Mouse (Mus musculus) limb, embryonic 10.5 days (tissue): ENCODE measurements at regions not wholly inside any gene's neighbourhood (a gene's known extent, or its start where the extent isn't known, plus 50 kb on each side); places are given as distances from the start of the nearest gene placed in this dataset.
"Not testable (repeated sequence)": the region's sequence is repeated elsewhere in the genome, so short reads cannot be mapped to it uniquely, and the experiment has no call there.

ENCODE experiments used
- DNase-seq: peaks from one replicate; pipeline ENCODE4 v3.0.0-alpha.2; 2017; ENCODE audit warnings: low spot score
- H3K27ac ChIP-seq: fragments of 300-500 bp; sonication (generic); 2 replicates; pipeline ENCODE4 v1.5.1; 2016; ENCODE audit warnings: mild to moderate bottlenecking
- H3K27me3 ChIP-seq: fragments of 300-500 bp; sonication (generic); 2 replicates; pipeline ENCODE4 v1.6.1; 2016; ENCODE audit warnings: low read depth, mild to moderate bottlenecking; ENCODE audit not compliant: poor library complexity, severe bottlenecking
- H3K36me3 ChIP-seq: fragments of 300-500 bp; sonication (generic); 2 replicates; pipeline ENCODE4 v1.6.1; 2016; ENCODE audit warnings: mild to moderate bottlenecking, moderate library complexity
- H3K4me1 ChIP-seq: fragments of 300-500 bp; sonication (generic); 2 replicates; pipeline ENCODE4 v1.6.1; 2016
- H3K4me3 ChIP-seq: fragments of 300-500 bp; sonication (generic); 2 replicates; pipeline ENCODE4 v1.5.1; 2016; ENCODE audit warnings: mild to moderate bottlenecking, moderate library complexity
- H3K9me3 ChIP-seq: fragments of 300-500 bp; sonication (generic); replicated peaks from 2 replicates; pipeline ENCODE4 v1.6.1; 2016; ENCODE audit warnings: mild to moderate bottlenecking
- WGBS: fragments of 180-500 bp; shearing (Covaris S2); methylation state at CpG from one replicate; pipeline ENCODE4 v1.1.7; 2016; 5-methylcytosine and 5-hydroxymethylcytosine counted together

DNA sequence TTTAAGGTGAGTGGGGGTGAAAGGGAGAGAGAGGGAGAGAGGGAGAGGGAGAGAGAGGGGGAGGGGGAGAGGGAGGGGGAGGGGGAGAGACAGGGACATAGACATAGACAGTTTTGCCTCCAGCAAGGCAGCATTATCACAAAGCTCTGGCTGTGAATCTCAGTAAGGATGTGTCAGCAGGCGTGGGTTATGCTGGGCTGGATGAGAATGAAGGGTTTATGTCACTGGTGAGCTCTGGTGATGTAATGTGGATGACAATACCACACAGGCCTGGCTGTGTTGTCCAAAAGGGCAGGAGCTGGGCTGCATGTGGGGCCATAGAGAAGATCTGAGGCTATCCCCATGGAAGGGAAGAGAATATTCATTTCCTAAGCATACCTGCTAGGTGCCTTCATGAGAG is 282.0 kb downstream of the 4933412E24Rik start:
- H3K9me3 ChIP-seq, result no peaks in the 10 kb centered on the region
- no peak overlapping the region for H3K4me3 ChIP-seq
- H3K36me3 ChIP-seq, result no peaks in the 10 kb centered on the region
- no peaks in the 10 kb centered on the region for H3K27me3 ChIP-seq
- DNase-seq, result no peak
- H3K27ac ChIP-seq, result no peak overlapping the region
- 69% methylated on average over 1 of the region's 1 CpGs for WGBS
- no peaks in the 10 kb centered on the region for H3K4me1 ChIP-seq

DNA sequence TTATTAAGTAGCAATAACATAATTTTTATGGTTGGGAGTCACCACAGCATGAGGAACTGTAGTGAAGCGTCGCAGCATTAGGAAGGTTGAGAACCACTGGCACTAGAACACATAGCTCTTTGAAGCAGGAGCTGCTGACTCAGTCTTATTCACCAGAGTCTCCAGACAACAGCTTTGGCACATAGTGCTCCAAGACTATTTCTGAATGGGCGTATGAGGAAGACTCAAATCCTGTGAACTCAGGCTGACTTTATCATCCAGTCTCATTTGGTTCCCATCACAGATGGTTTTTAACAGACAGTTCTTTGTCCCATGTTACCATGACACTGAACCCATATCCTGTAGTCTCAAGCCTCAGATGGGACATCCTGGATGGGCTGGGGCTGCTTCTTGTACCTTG is 282.5 kb downstream of the 4933412E24Rik start:
- 91% methylated on average over 3 of the region's 3 CpGs for WGBS
- no peak for DNase-seq

DNA sequence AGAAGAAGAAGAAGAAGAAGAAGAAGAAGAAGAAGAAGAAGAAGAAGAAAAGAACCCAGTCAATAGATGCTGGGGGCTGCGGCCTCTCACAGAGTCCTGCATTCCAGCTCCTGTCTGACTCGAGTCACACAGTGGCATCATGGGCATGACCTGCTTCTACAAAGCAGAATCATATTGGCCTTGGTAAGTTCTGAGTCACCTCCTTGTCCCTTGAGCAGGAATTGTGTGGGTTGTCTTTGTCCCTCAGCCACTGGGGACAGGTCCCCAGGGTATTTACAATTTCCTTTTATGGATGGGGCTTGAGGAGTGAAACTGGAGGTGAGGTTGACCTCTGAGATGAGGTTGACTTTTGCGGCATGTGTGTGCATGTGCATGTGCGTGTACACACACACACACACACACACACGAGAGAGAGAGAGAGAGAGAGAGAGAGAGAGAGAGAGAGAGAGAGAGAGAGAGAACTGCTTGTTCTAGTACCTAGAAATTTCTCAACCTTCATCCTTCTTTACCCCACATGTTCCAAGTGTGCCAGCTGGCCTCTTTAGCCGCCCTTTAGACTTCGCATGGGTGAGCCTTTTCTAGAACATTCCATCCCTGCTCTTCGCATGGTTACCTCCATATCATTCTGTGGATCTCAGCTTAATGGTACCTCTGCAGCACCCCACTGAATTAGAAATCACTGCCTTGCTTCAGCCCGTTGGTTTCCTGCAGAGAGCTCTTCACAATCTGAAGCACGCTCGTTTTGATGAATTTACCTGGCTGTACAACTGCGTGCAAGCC is 283.2 kb downstream of the 4933412E24Rik start:
- Histone ChIP-seq H3K27ac (no peak overlapping the region), H3K27me3 (no peaks in the 10 kb centered on the region), H3K9me3 (no peaks in the 10 kb centered on the region), H3K4me1 (no peaks in the 10 kb centered on the region), H3K36me3 (no peaks in the 10 kb centered on the region), H3K4me3 (no peak overlapping the region)
- DNase-seq, result no peak
- 81% methylated on average over 12 of the region's 12 CpGs for WGBS

More for the DNA sequence above, 282.5 kb downstream of the 4933412E24Rik start:
- Histone ChIP-seq H3K27ac (no peak overlapping the region), H3K27me3 (no peaks in the 10 kb centered on the region), H3K4me3 (no peak overlapping the region), H3K36me3 (no peaks in the 10 kb centered on the region), H3K4me1 (no peaks in the 10 kb centered on the region), H3K9me3 (no peaks in the 10 kb centered on the region)

DNA sequence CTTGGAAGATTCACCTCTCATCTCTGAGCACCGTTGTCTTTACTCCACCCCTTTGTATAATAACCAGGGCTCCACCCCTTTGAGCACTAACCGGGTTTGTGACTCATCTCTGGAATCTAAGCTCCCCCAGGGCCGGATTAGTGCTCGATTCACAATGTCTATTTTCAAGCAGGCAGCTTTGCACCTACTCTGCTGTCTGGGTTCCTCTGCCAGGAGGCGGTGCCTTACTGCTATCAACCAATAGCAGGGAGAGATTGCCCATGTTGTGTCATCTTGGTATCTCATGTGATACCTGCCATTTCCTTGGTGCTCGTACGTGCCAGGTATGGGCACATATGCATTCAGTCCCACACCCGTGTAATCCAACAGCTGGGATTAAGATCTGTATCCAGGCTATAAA is 285.3 kb downstream of the 4933412E24Rik start:
- no peak overlapping the region for H3K4me3 ChIP-seq
- H3K4me1 ChIP-seq, result no peaks in the 10 kb centered on the region
- H3K36me3 ChIP-seq, result no peaks in the 10 kb centered on the region
- 84% methylated on average over 8 of the region's 8 CpGs for WGBS
- no peaks in the 10 kb centered on the region for H3K9me3 ChIP-seq
- H3K27me3 ChIP-seq, result no peaks in the 10 kb centered on the region
- DNase-seq, result no peak
- no peak overlapping the region for H3K27ac ChIP-seq

DNA sequence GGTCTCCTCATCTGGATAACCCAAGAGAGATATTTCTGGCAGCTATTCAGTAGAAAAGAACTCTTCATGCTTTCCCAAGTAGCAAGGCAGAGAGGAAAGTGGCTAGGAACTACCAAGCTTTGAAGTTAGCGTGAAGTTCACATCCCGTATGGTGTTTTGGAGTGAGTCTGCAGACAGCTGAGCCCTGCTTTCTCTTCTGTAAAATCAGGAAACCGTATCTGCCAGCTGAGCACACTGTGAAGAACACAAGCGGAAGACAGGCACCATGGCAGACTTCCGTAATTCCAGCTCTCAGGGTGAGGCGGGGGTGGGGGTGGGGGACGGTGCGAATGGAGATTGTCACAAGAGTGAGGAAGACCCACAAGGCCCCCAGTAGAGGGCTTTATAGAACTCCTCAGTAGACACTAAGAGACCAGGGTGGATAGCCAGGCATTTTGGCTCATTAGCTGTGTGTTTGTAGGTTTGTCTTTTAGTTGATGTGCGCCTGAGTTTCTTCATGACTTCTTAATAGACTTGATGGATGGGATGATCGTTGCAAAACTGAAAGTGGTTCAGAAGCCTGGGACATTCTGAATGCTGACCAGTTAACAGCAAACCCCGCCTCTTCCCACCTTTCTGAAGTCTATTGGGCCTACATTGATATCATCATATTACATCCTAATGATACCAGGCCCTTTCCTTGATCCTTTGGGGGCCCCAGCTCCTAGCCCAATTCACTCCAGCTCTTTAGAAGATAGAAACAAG is 287.4 kb downstream of the 4933412E24Rik start:
- Histone ChIP-seq H3K27me3 (no peaks in the 10 kb centered on the region), H3K4me3 (no peak overlapping the region), H3K4me1 (no peaks in the 10 kb centered on the region), H3K27ac (no peak overlapping the region), H3K9me3 (no peaks in the 10 kb centered on the region), H3K36me3 (no peaks in the 10 kb centered on the region)
- WGBS, result 79% methylated on average over 11 of the region's 11 CpGs
- DNase-seq, result no peak

DNA sequence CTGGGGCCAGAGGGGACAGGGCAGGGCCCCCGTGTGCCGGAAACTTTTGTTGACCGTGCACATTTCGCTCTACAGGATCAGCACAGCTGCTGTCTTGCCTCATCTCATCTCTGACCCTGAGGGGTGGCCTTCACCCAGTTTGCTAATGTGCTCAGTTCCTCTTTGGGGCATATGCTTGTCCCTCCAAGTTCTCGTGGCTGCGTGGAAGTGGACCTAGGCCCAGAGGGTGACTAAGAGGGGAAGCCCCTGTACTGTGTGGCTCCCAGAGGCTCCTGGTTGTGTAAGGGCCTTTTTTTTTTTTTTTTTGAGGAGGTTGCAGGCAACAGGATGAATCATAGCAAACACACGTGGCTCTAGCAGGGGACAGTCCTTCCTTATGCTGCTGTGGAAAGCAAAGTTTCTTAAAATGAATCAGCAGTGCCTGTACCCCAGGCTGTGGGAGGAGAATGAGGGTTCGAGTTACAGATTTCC is 288.2 kb downstream of the 4933412E24Rik start:
- 84% methylated on average over 8 of the region's 8 CpGs for WGBS
- no peak for DNase-seq
- Histone ChIP-seq H3K36me3 (no peaks in the 10 kb centered on the region), H3K9me3 (no peaks in the 10 kb centered on the region), H3K27ac (no peak overlapping the region), H3K4me3 (no peak overlapping the region), H3K27me3 (no peaks in the 10 kb centered on the region), H3K4me1 (no peaks in the 10 kb centered on the region)

DNA sequence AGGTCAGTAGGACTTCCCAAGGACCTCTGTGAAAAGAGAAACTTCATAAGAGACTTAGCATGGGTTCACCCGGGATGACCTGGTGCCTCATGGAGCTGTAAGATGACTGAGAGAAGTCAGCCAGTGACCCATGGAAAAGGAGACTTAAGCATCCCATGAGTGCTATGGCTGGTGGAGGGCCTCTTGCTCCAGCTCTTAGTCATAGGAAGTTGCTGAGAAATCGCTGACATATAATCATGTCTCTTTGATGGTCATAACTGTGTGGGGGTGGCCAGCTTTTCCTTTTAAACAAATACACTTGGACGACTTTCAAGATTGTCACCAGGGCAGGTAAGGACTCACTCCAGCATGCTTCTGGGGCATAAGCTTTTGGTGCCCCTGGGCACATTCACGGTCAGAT is 290.5 kb downstream of the 4933412E24Rik start:
- no peak for DNase-seq
- Histone ChIP-seq H3K9me3 (no peaks in the 10 kb centered on the region), H3K4me1 (no peaks in the 10 kb centered on the region), H3K36me3 (no peaks in the 10 kb centered on the region), H3K27me3 (no peaks in the 10 kb centered on the region), H3K4me3 (no peak overlapping the region), H3K27ac (no peak overlapping the region)
- WGBS, result 89% methylated on average over 4 of the region's 4 CpGs

DNA sequence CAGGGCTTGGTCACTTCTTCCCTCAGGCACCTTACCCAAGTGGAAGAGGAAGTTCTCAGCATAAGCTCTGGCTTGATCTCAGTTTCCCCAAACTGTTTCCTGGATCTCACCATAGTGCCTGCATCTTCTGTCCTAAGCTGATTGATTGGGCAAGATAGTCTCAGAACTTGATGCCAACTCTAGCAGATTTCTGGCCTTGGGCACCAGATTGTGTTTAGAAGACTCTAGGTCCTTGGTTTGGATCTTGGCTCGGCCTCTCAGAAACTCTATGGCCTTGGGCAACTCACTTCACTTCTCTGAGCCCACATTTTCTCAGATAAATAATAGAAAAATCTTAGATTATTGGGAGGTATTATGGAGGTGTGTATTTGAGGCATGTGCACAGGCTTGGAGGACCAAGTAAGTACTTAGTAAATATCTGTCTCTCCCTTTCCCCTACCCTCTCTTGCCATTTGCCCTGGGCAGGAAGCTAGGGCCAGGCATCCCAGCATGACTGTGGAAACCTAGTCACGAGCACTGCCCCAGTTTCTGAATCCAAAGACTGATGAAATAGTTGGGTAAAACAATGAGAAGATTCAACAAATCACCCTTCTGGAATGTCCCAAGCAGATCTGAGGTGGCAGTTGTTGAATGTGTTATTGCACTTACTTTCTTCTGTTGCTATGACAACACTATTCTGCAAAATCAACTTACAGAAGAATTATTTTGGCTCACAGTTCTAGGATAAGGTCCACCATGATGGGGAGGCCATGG is 293.6 kb downstream of the 4933412E24Rik start:
- Histone ChIP-seq H3K36me3 (no peaks in the 10 kb centered on the region), H3K4me1 (no peaks in the 10 kb centered on the region), H3K4me3 (no peak overlapping the region), H3K9me3 (no peaks in the 10 kb centered on the region), H3K27me3 (no peaks in the 10 kb centered on the region), H3K27ac (no peak overlapping the region)
- 88% methylated on average over 2 of the region's 2 CpGs for WGBS
- no peak for DNase-seq

DNA sequence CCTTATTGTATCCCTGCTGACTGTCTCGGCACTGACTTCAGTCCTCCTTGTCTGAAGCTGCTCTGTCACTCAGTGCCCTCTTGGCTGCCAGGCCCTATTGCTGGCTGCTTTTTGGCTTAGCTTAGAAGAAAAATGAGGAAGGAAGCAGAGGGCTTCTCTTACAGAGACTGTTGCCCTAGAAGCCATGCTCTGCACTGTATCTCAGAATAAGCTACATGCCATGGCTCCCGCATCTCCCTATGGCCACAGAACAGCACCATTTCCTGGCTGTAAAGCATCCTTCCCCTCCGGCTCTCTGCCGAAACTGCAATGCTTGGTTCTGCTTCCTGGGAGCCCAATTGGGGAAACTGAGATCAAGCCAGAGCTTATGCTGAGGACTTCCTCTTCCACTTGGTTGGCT is 295.0 kb downstream of the 4933412E24Rik start:
- 86% methylated on average over 4 of the region's 4 CpGs for WGBS
- Histone ChIP-seq H3K36me3 (no peaks in the 10 kb centered on the region), H3K9me3 (no peaks in the 10 kb centered on the region), H3K27ac (no peak overlapping the region), H3K4me3 (no peak overlapping the region), H3K4me1 (no peaks in the 10 kb centered on the region), H3K27me3 (no peaks in the 10 kb centered on the region)
- no peak for DNase-seq

DNA sequence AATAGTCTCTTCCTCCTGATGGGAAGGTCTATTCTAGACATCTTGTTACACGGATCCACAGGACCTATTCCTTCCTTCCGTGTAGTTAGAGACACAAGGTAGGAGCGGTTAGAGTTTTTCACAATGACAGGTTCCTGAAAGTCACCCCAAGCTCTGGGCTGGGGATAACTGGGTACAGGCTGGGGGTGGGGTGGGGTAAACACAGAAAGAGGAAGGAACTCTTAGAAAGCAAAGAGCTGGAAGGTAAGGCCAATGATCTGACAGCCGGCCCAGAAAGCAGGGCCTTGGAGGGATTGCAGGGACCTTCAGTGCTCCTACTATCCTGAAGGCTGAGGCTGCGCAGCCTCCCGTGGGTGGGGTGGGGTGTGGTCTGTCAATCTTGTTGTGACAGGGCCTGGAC is 295.4 kb downstream of the 4933412E24Rik start:
- no peak for DNase-seq
- H3K27ac ChIP-seq, result no peak overlapping the region
- no peaks in the 10 kb centered on the region for H3K4me1 ChIP-seq
- H3K27me3 ChIP-seq, result no peaks in the 10 kb centered on the region
- no peaks in the 10 kb centered on the region for H3K9me3 ChIP-seq
- no peak overlapping the region for H3K4me3 ChIP-seq
- 86% methylated on average over 6 of the region's 6 CpGs for WGBS
- no peaks in the 10 kb centered on the region for H3K36me3 ChIP-seq

DNA sequence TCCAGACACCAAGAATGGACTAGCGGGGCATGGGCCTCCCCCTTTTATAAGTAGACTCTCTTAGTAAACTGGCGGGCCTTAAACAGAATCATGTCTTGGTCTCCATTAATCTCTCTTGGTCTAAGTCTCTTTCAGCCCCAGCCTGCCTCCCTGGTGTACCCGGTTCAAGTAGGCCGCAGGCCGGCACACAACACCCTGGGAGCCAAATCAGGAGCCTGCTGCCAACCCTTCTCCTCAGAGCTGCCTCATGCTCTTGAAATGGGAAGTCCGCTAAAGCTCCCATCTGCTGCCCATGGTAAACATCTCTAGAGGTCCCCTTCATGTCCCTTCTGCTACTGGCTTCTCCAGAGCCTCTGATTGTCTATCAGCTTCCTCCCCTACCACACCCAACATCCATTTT is 296.3 kb downstream of the 4933412E24Rik start:
- Histone ChIP-seq H3K27ac (no peak overlapping the region), H3K36me3 (no peaks in the 10 kb centered on the region), H3K4me1 (no peaks in the 10 kb centered on the region), H3K27me3 (no peaks in the 10 kb centered on the region), H3K4me3 (no peak overlapping the region), H3K9me3 (no peaks in the 10 kb centered on the region)
- no peak for DNase-seq
- WGBS, result 93% methylated on average over 6 of the region's 6 CpGs

DNA sequence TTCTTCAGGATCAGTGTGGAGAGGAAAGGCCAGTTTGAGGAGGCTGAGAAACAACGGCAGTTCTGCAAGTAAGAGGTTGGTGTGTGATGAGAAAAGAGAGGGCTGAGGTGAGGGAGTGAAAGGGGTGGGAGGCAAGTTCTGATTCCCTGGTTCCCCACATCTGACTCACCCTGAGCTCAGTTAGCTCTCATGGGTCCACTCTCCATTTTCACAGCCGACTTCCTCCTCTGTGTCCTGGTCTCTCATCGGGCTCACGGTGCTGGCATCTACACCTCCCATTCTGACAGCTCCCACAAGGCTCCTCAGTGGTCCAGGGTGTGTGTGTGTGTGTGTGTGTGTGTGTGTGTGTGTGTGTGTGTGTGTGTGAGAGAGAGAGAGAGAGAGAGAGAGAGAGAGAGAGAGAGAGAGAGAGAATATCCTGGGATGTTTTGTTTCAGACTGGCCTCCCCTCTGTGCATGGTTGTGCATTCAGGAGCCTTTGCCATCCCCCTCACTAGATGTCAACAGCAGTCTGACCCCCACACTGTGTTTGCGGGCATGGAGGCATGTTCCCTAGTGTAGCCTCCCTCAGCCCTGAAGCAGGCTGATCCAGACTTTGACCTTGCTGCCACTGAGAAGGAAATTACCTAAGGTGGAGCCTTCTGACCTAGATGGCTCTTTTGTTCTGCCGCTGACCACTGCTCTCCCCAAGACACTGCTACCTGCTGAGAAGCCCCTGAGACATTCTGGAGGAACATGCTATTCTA is 296.9 kb downstream of the 4933412E24Rik start:
- not testable (repeated sequence) for H3K27me3 ChIP-seq, DNase-seq, H3K27ac ChIP-seq, H3K9me3 ChIP-seq, H3K36me3 ChIP-seq, H3K4me1 ChIP-seq, H3K4me3 ChIP-seq
- 85% methylated on average over 6 of the region's 6 CpGs for WGBS
